Comparison of ENCODE assay signal across 8 mouse cellular contexts in genomic region chr10:117793436-117794030, GRCm38 (mm10). TPM values are rescaled to one million over a fixed set of nuclear protein-coding genes. Genes with fewer than 3 reads are reported as not detected.
DNase-seq lines count a peak whose midpoint lies in the region; ATAC-seq and TF ChIP-seq lines count a peak whose summit lies in the region.

No protein-coding gene starts in this region.

- H3K9me3 ChIP-seq in limb, embryonic 14.5 days (ENCODE audit: control insufficient read depth, low read length) = no peaks in the 10 kb centered on the region

- no peak for TF ChIP-seq POLR2A in limb, embryonic 14.5 days (IDR thresholded peaks at IDR 0.05; ENCODE audit: borderline replicate concordance, extremely low read depth, insufficient read depth, insufficient read length)

- peak overlapping the region; percentile 51; the same call in 1 of the 2 replicates for H3K4me2 ChIP-seq in limb, embryonic 14.5 days (replicated peaks; ENCODE audit: low read depth, low read length, severe bottlenecking)

- no peak overlapping the region for H3K9ac ChIP-seq in limb, embryonic 14.5 days (ENCODE audit: low read depth, low read length, severe bottlenecking)

- H3K36me3 ChIP-seq in limb, embryonic 14.5 days (ENCODE audit: control insufficient read depth, insufficient read depth, low read length) = no peaks in the 10 kb centered on the region

- no peaks in the 10 kb centered on the region for H3K27me3 ChIP-seq in limb, embryonic 14.5 days (ENCODE audit: control insufficient read depth, insufficient read depth, low read length)

- ATAC-seq in limb, embryonic 14.5 days (ENCODE audit: low FRiP score, low read depth) = no peak
- no peak for ATAC-seq in activated CD4-positive, CD25-positive, alpha-beta regulatory T cell, adult 4 months
- ATAC-seq in monocyte, adult 5-6 weeks (replicated peaks; ENCODE audit: insufficient number of reproducible peaks, low FRiP score, low TSS enrichment, poor library complexity, severe bottlenecking) = no peak

- no peak overlapping the region; the same call in 1 of the 2 replicates for H3K4me3 ChIP-seq in limb, embryonic 14.5 days (replicated peaks; ENCODE audit: low read length)

- H3K27ac ChIP-seq in limb, embryonic 14.5 days (replicated peaks; ENCODE audit: low read depth, low read length) = no peak overlapping the region

- DNase-seq in cerebellum, adult 11-12 months = peak; percentile 16
- no peak for DNase-seq in cerebellum, postnatal 25 days
- peak; percentile 30 for DNase-seq in thymus, postnatal 14 days
- DNase-seq in thymus, postnatal 4 days = no peak
- DNase-seq in limb, embryonic 14.5 days (ENCODE audit: low spot score) = no peak
- no peak for DNase-seq in frontal cortex, adult 2 months (ENCODE audit: extremely low spot score in 1 of 2, low spot score in 1 of 2)

- 74% methylated on average over 11 of the region's 11 CpGs for WGBS in limb, embryonic 14.5 days

- peaks cover 8% of the 10 kb centered on the region; the same call in 1 of the 2 replicates for H3K4me1 ChIP-seq in limb, embryonic 14.5 days (ENCODE audit: control insufficient read depth, insufficient read depth, low read length)

RNA-seq across cellular contexts. Expression of gene Nup107, which starts 1.0 kb away (rescaled TPM):
- 41.8 and 53.4 TPM in 2 replicates for polyA plus RNA-seq in limb, embryonic 14.5 days (2012; rRNA removed)
- polyA plus RNA-seq in limb, embryonic 14.5 days (2014; fragmentation: Nextera tagmentation; extraction: Ambion mirVana) = 61.2 and 64.6 TPM in 2 replicates
- 10 to 100 TPM; 45.3 to 51.8 TPM for polyA plus RNA-seq in activated CD4-positive, CD25-positive, alpha-beta regulatory T cell, adult 4 months (2017; shearing (Covaris generic))
- polyA plus RNA-seq in frontal cortex, adult 2 months (2012; rRNA removed) = 16.0 and 17.8 TPM in 2 replicates
- total RNA-seq in monocyte, adult 5-6 weeks (2017) = 62.6 to 83.6 TPM (median 77.5 TPM) in 3 replicates

RNA-seq across cellular contexts. Expression of gene Slc35e3, which starts 47.4 kb away (rescaled TPM):
- polyA plus RNA-seq in limb, embryonic 14.5 days (2012; rRNA removed) = 36.2 and 43.8 TPM in 2 replicates
- polyA plus RNA-seq in limb, embryonic 14.5 days (2014; fragmentation: Nextera tagmentation; extraction: Ambion mirVana) = 21.7 and 26.7 TPM in 2 replicates
- 1 to 10 TPM; 1.7 TPM for polyA plus RNA-seq in activated CD4-positive, CD25-positive, alpha-beta regulatory T cell, adult 4 months (2017; shearing (Covaris generic))
- 17.7 and 19.0 TPM in 2 replicates for polyA plus RNA-seq in frontal cortex, adult 2 months (2012; rRNA removed)
- 18.0 to 20.6 TPM (median 20.0 TPM) in 3 replicates for total RNA-seq in monocyte, adult 5-6 weeks (2017)

RNA-seq across cellular contexts. Expression of gene Rap1b, which starts 52.3 kb away (rescaled TPM):
- 86.1 and 94.9 TPM in 2 replicates for polyA plus RNA-seq in limb, embryonic 14.5 days (2012; rRNA removed)
- polyA plus RNA-seq in limb, embryonic 14.5 days (2014; fragmentation: Nextera tagmentation; extraction: Ambion mirVana) = 190 and 194 TPM in 2 replicates
- 100 to 1,000 TPM in 1 of 2 experiments, 10 to 100 TPM in 1; 83.0 to 107 TPM for polyA plus RNA-seq in activated CD4-positive, CD25-positive, alpha-beta regulatory T cell, adult 4 months (2017; shearing (Covaris generic))
- polyA plus RNA-seq in frontal cortex, adult 2 months (2012; rRNA removed) = 68.3 and 70.7 TPM in 2 replicates
- 807 to 1,253 TPM (median 1,136 TPM) in 3 replicates for total RNA-seq in monocyte, adult 5-6 weeks (2017)

Comparison
In these comparisons a context has a peak if more than half of its experiments do, and no peak if none do; other contexts are left out.
1. DNase-seq: peak in cerebellum, adult 11-12 months (single experiment) and thymus, postnatal 14 days (single experiment); none in cerebellum, postnatal 25 days (0 of 2), thymus, postnatal 4 days (single experiment), limb, embryonic 14.5 days (single experiment) and frontal cortex, adult 2 months (0 of 2).